Mouse (Mus musculus) adrenal gland (tissue): ENCODE results near the gene Gpatch4.

Experiments
- intact Hi-C: fragments of 180-260 bp; cut with DNase I; formaldehyde crosslinking; loops from one replicate; pipeline ENCODE4 v1.15.1; 2025

Gene Gpatch4

DNA sequence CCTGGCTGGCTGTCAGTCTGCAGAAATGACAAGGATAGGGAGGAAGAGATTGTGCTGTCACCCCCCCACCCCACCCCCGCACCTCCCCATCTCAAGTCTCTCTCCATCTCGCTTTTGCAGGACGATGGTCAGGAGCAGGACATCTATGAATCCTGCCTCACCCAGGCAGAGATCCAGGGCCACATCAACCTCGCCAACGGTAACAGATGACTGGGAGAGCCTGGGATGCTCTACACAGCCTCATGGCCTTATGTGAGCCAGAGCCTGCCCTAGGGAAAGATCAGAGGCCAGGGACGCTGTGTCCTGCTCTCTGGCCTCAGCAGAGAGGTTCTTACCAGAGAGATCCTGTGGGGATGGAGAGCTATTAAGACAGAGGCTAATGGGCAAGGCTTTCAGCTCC lies 47.7 kb downstream of the Gpatch4 start:
- intact Hi-C loops: no loop called here

DNA sequence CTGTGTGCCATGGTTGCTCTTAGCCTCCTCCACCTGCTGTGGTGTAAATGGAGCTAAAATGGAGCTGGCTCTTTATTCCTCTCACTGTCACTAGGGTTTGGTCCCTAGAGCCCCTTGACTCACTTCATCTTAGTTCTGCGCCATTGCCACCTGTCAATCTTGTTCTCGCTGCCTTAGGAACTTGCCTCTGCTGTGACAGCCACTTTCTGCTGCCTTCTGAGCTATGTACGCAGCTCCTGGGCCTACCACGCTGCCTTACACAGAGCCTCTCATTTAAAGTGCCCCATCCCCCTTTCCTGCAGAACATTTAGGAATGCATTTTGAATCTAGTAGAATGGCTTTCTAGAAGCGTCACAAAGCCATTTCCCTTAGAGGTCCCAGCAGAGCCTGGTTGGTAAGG lies 51.2 kb downstream of the Gpatch4 start:
- intact Hi-C loops: no loop called here

DNA sequence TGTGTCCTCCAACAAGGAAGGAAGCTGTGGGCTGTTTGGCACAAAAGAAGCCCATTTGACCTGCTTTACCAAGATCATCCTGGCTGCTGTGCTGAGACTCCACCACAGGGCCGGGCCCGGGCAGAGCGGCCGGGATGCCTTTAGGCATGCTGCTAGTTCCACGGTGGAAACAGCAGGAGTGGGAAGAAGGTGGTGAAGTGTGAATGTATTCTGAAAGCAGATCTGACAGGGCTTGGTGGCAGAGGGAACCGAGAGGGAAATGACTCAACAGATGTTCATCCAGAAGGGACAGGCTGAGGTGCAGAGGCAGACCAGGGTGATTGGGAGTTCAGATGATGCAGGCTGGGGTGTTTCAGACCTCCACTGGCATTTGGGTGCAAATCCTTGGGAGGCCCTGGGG lies 54.8 kb downstream of the Gpatch4 start:
- intact Hi-C loops: no loop called here

DNA sequence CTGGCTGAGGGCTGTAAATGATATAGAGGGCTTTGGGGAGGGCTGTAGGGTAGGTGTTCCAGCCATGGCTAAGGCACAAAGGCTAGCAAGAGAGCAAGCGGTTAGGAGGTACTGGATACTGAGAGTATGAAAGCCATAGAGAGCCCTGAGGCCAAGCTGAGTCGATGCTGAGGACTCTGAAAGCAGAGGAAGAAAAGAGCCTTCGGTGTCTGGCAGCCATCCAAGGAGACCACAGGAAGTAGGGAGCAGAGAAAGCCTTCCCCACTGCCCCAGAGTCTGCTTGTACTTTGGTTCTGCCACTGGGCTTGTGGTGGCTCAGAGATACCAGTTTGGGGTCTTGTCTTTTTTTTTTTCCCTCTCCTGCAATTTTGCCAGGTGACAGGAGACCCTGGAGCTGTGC lies 57.3 kb downstream of the Gpatch4 start:
- intact Hi-C loops: no loop called here

DNA sequence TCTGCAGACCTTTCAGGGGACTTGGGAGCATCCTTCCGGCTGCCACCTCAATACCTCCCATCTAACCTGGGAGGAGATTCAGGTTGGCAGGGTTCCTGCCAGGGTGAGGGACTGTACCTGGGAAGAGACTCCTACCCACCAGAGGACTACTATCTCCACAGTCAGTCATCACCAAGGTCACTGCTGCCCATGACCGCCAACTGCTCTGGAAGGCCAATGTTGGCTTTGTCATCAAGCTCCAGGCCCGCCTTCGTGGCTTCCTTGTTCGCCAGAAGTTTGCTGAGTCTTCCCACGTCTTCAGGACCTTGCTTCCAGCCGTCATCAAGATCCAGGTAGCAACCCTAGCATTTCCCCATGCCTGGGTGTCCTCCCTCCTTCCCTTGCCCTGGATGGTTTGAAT lies 58.8 kb downstream of the Gpatch4 start:
- intact Hi-C loops: no loop called here

DNA sequence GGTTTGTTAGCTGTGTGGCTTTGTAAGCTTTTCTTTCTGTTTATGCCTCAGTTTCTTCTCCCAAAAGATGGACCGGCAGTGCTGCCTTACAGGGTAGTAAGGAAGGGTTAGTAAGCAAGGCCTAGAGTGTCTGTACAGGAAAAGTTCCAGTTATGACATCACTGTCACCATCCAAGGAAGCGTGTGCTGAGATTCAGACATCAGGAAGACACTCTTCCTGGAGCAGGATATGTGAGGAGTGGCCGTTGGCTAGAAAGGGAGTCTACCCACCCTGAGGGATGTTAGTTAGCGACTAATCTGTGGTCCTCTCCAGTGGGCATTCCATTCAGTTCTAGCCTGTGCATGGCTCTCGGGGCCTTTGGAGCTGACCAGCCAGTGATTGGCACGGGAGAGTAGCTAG lies 59.3 kb downstream of the Gpatch4 start:
- intact Hi-C loops: no loop called here

DNA sequence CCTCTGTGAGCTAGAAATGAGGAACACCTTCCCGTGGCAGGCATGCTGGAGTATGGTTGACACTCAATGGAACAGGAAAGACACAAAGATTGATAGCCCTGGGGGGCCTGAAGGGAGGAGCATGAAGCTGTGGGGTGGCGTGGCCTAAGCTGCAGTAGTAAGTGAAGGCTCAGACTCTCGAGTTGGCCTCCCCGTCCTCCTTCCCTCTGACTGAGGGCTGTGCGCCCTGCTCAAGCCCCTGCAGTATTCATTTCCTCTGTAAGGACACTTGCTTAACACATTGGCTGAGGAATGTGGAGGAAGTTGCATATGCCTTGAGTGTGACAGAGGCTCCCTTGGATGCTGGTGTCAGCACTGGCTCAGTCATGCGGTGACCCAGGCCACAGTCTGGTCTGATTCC lies 59.7 kb downstream of the Gpatch4 start:
- intact Hi-C loops: no loop called here
